Mouse (Mus musculus): ENCODE results near the gene Fgf11.

Fgf11 gene

GRCm38 (mm10) chr11:69778985-69779384 lies 22.7 kb downstream of the Fgf11 start:
- no peak for DNase-seq

- DNase-seq = no peak
Observed at GRCm38 (mm10) chr11:69778258-69778982, 23.2 kb downstream of the Fgf11 start.

GRCm38 (mm10) chr11:69777504-69778257 lies 24.0 kb downstream of the Fgf11 start:
- no peak for DNase-seq

GRCm38 (mm10) chr11:69776488-69776887 lies 25.2 kb downstream of the Fgf11 start:
- DNase-seq = no peak

GRCm38 (mm10) chr11:69775716-69776115 lies 25.9 kb downstream of the Fgf11 start:
- no peak for DNase-seq

GRCm38 (mm10) chr11:69774961-69775360 lies 26.7 kb downstream of the Fgf11 start:
- no peak for DNase-seq

GRCm38 (mm10) chr11:69767625-69767909 lies 34.1 kb downstream of the Fgf11 start:
- no peak for DNase-seq

- no peak for DNase-seq
Observed at GRCm38 (mm10) chr11:69766872-69767624, 34.6 kb downstream of the Fgf11 start.

GRCm38 (mm10) chr11:69766126-69766609 lies 35.5 kb downstream of the Fgf11 start:
- peak; percentile 73 for DNase-seq

- DNase-seq = peak; percentile 64
Observed at GRCm38 (mm10) chr11:69765221-69766125, 36.2 kb downstream of the Fgf11 start, which contains the start of gene Zbtb4. TSS of gene Zbtb4 (plus strand) at chr11:69765912.

- DNase-seq = no peak
Observed at GRCm38 (mm10) chr11:69763551-69763950, 38.1 kb downstream of the Fgf11 start.

- DNase-seq = no peak
Observed at GRCm38 (mm10) chr11:69761868-69762267, 39.8 kb downstream of the Fgf11 start, which contains the start of gene Slc35g3. TSS of gene Slc35g3 (minus strand) at chr11:69761968.

GRCm38 (mm10) chr11:69760901-69761200 lies 40.8 kb downstream of the Fgf11 start:
- DNase-seq = no peak

- no peak for DNase-seq
Observed at GRCm38 (mm10) chr11:69760160-69760900, 41.3 kb downstream of the Fgf11 start.

GRCm38 (mm10) chr11:69758971-69759721 lies 42.5 kb downstream of the Fgf11 start:
- peak; percentile 88 for DNase-seq

GRCm38 (mm10) chr11:69758478-69758970 lies 43.1 kb downstream of the Fgf11 start, which contains the start of gene Polr2a:
TSS of gene Polr2a (minus strand) at chr11:69758637.
- peak; percentile 96 for DNase-seq

GRCm38 (mm10) chr11:69758090-69758456 lies 43.6 kb downstream of the Fgf11 start:
- DNase-seq = peak; percentile 98

- DNase-seq = no peak
Observed at GRCm38 (mm10) chr11:69757303-69758089, 44.2 kb downstream of the Fgf11 start.

- DNase-seq = no peak
Observed at GRCm38 (mm10) chr11:69754701-69755100, 47.0 kb downstream of the Fgf11 start.

- DNase-seq = no peak
Observed at GRCm38 (mm10) chr11:69754233-69754632, 47.4 kb downstream of the Fgf11 start.
